Mouse (Mus musculus): ENCODE measurements at regions not wholly inside any gene's neighbourhood (a gene's known extent, or its start where the extent isn't known, plus 50 kb on each side); places are given as distances from the start of the nearest gene placed in this dataset.

DNA sequence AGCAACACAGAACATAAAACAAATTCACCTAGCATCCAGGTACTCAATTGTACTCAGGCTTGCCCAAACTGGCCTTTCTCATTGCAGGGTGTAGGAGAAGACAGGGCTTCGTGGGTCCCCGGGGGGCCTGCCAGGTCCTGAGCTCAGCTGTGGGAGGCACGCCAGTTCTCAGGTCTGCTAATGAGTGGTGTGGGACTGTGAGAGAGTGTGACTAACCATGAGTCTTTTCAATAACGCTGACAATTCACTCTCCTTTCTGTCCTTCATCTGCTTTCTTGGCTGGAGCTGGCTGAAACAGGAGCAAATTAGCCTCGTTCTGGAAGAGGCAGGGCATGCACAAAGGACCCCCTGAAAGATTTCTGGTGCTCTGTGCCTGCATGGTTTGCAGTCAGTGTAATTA is 250.2 kb downstream of the Cog6 start:
- Histone ChIP-seq H3K36me3 (replicated peaks) (no peaks in the 10 kb centered on the region), H3K4me3 (no peak overlapping the region), H3K4me2 (no peak overlapping the region), H3K4me1 (no peaks in the 10 kb centered on the region), H3K27me3 (replicated peaks) (no peaks in the 10 kb centered on the region), H3K27ac (no peak overlapping the region), H3K9ac (no peak overlapping the region), H3K9me3 (no peaks in the 10 kb centered on the region)
- WGBS, result 67% methylated on average over 5 of the region's 5 CpGs
- ATAC-seq (replicated peaks), result no peak

DNA sequence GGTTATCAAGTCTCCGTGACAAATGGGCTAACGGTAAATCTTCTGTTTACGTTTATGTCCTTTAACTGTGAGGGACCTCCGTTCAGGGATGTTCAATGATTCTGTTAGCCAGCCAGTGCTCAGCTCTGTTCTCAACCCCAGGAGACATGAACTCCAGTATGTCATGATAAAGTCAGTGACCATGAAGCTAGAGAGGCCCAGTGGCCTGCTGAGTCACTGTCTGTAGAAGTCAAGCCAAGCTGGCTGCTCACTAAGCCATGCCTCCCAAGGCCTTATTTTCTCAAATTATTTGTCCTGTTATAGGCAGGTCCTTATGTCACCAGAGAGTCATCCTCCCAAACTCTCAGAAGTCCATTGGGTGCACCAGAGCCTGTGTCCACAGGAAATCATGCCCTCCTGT is 252.9 kb downstream of the Cog6 start:
- no peak for ATAC-seq (replicated peaks)
- no peak overlapping the region for H3K4me2 ChIP-seq
- H3K27me3 ChIP-seq (replicated peaks), result no peaks in the 10 kb centered on the region
- no peak overlapping the region for H3K4me3 ChIP-seq
- H3K27ac ChIP-seq, result no peak overlapping the region
- no peak overlapping the region for H3K9ac ChIP-seq
- H3K9me3 ChIP-seq, result no peaks in the 10 kb centered on the region
- H3K4me1 ChIP-seq, result no peaks in the 10 kb centered on the region
- 78% methylated on average over 4 of the region's 4 CpGs for WGBS
- H3K36me3 ChIP-seq (replicated peaks), result no peaks in the 10 kb centered on the region

DNA sequence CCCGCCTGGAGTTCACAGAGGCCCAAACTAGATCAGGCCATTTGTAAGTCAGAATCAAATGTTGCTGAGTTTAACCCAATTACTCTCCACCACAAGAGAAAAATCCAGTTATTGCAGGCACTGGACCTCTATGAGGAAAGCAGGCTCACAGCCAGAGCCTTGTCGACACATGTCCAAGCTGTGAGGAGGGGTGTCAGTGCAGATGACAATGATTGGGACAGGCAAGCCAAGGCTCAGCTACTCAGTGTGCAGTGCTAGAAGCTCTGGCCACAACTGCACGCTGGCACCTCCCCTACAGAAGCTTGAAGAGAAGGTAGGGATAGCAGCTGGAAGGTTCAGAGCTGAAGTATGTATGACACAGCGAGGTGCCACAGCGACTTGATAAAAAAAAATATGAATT is 253.4 kb downstream of the Cog6 start:
- Histone ChIP-seq H3K27me3 (replicated peaks) (no peaks in the 10 kb centered on the region), H3K4me3 (no peak overlapping the region), H3K9me3 (no peaks in the 10 kb centered on the region), H3K36me3 (replicated peaks) (no peaks in the 10 kb centered on the region), H3K9ac (no peak overlapping the region), H3K4me1 (no peaks in the 10 kb centered on the region), H3K27ac (no peak overlapping the region), H3K4me2 (no peak overlapping the region)
- 81% methylated on average over 5 of the region's 5 CpGs for WGBS
- ATAC-seq (replicated peaks), result no peak

DNA sequence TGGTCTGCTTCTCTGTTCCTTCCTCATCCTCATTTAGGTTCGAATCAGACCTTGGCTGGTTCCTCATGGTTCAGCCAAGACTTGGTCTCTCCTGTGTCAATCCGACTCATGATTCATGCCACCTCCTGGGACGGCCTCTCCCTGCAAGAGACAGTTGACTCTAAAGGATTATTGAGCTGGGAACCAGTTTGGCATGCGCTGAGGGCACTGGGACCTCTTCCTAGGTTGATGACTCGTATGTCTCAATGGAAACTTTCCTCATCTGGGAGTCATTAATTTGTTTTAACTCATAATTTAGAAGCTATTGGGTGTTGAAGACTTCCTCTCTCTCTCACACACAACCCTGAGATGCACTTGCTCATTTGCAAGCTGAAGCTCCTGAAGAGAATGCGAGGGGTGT is 254.5 kb downstream of the Cog6 start:
- 90% methylated on average over 6 of the region's 6 CpGs for WGBS
- H3K4me2 ChIP-seq, result no peak overlapping the region
- no peaks in the 10 kb centered on the region for H3K36me3 ChIP-seq (replicated peaks)
- H3K27ac ChIP-seq, result no peak overlapping the region
- no peaks in the 10 kb centered on the region for H3K9me3 ChIP-seq
- no peaks in the 10 kb centered on the region for H3K27me3 ChIP-seq (replicated peaks)
- ATAC-seq (replicated peaks), result no peak
- H3K4me1 ChIP-seq, result no peaks in the 10 kb centered on the region
- no peak overlapping the region for H3K4me3 ChIP-seq
- no peak overlapping the region for H3K9ac ChIP-seq

DNA sequence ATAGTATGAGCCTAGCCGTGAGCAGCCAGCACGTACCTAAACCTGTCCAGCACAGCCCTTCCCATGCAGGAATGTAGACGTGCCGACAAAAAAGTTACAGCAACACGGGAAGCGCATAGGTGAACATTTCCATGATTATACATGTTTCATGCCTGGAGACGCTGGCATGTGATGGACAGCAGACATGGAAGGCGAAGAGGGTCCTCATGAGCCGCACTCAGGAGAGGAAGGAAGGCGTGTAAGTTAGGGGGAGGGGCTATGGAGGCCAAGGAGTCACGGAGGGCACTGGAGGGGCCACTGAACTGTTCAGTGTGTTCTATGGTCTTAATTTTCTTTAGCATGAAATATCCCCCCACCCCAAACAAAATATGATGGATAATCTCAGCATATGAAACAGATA is 257.2 kb downstream of the Cog6 start:
- no peak for ATAC-seq (replicated peaks)
- no peak overlapping the region for H3K4me2 ChIP-seq
- H3K27me3 ChIP-seq (replicated peaks), result no peaks in the 10 kb centered on the region
- WGBS, result 94% methylated on average over 11 of the region's 11 CpGs
- H3K9ac ChIP-seq, result no peak overlapping the region
- H3K36me3 ChIP-seq (replicated peaks), result no peaks in the 10 kb centered on the region
- H3K4me1 ChIP-seq, result no peaks in the 10 kb centered on the region
- no peak overlapping the region for H3K4me3 ChIP-seq
- no peaks in the 10 kb centered on the region for H3K9me3 ChIP-seq
- no peak overlapping the region for H3K27ac ChIP-seq

DNA sequence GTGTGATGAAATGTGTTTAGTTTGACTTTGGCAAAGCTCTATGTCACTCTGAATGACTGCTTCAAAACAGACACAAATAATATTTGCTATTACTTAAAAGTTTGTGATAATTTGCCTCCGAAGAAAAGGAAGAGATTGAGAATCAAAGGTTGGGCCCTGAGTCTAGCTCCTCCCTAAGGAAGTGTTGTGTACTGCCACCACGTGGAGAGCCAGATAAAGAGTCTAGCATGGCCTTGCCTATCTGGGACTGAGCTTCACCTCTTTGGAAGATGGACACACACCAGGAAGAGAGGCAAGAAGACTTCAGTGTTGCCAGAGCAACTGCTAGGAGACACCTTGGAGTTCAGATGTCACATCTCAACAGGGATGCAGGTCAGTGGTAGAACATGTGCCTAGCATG is 258.5 kb downstream of the Cog6 start:
- ATAC-seq (replicated peaks), result no peak
- no peak overlapping the region for H3K4me2 ChIP-seq
- H3K36me3 ChIP-seq (replicated peaks), result no peaks in the 10 kb centered on the region
- H3K9ac ChIP-seq, result no peak overlapping the region
- H3K27me3 ChIP-seq (replicated peaks), result no peaks in the 10 kb centered on the region
- H3K4me1 ChIP-seq, result no peaks in the 10 kb centered on the region
- H3K27ac ChIP-seq, result no peak overlapping the region
- no peaks in the 10 kb centered on the region for H3K9me3 ChIP-seq
- no peak overlapping the region for H3K4me3 ChIP-seq
- 30% methylated on average over 2 of the region's 2 CpGs for WGBS

DNA sequence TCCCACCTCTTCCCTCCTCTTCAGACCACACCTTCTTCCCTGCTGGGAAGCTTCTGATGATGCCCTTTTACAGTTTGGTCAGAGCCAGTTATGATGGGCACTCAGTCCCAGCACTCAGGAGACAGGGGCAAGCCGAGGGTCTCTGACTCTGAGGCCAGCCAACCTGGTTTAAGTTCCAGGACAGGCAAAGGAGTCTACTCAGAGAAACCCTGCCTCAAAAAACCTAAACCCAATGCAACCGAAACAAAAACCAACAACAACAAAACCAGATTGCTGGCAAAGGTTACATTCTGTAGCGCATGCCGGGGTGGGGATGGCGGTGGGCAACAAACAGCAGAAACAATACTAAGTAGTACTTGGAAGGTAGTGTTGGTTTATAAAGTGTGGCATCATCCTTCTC is 260.2 kb downstream of the Cog6 start:
- no peak for ATAC-seq (replicated peaks)

DNA sequence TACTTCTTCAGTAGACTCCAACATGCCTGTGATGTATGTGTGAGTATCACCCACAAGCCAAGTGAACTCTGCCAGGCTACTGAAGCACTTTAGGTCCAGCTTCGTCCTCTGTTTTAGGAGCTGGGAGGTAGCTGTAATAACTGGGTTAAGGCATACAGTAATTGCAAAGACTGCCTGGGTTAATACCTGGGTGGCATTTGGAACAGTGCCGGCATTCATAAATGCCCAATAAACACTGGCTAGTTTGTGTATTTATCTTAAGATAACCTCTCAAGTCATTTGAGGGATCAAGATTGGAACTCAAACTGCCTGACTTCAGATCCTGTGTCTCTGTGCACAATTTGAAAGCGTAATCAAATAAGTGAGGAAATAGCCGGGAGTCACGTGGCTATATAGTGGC is 261.0 kb downstream of the Cog6 start:
- WGBS, result 86% methylated on average over 5 of the region's 5 CpGs
- Histone ChIP-seq H3K4me3 (no peak overlapping the region), H3K9ac (no peak overlapping the region), H3K27me3 (replicated peaks) (no peaks in the 10 kb centered on the region), H3K4me2 (no peak overlapping the region), H3K27ac (no peak overlapping the region), H3K9me3 (no peaks in the 10 kb centered on the region), H3K4me1 (no peaks in the 10 kb centered on the region), H3K36me3 (replicated peaks) (no peaks in the 10 kb centered on the region)
- no peak for ATAC-seq (replicated peaks)

More for the DNA sequence above, 260.2 kb downstream of the Cog6 start:
- H3K4me1 ChIP-seq, result no peaks in the 10 kb centered on the region
- no peak overlapping the region for H3K9ac ChIP-seq
- no peaks in the 10 kb centered on the region for H3K9me3 ChIP-seq
- H3K4me3 ChIP-seq, result no peak overlapping the region
- WGBS, result 97% methylated on average over 5 of the region's 5 CpGs
- H3K27ac ChIP-seq, result no peak overlapping the region
- H3K36me3 ChIP-seq (replicated peaks), result no peaks in the 10 kb centered on the region
- H3K4me2 ChIP-seq, result no peak overlapping the region
- no peaks in the 10 kb centered on the region for H3K27me3 ChIP-seq (replicated peaks)

DNA sequence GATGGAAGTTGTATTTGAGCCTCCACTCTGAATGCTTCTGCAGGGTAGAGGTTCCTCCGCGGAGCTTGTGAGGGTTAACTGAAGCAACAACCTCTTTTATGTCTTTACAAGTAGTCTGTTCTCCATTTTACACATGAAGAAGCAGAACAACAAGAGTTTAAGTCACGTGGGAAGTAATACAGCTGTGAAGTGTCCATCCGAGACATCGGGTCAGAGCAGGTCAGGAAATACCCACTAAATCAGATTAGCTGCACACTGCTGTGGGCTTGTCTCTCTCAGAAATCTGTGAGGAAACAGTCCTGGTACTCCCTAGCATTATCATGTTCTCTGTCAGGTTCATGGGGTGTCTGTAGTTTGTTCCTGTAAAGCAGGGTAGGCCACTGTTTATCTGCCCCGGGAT is 262.1 kb downstream of the Cog6 start:
- ATAC-seq (replicated peaks), result no peak

DNA sequence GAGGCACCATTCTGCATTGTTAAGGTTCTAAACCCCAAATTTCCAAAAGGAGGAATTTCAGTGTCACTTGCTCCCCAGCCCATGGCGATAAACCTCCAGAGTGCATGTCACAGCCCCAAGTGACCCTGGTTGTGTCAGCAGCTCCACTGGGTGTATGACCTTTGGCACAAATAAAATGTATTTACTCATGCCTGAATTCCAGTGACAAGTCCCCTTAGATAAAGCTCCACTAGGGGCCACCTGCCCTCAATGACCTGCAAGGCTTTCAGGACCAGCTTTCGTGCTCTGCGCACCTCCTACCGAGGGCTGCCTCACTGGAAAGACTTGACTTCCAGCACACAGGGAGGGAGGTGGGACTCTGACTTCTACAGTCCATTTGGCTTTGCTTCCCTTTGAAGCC is 262.6 kb downstream of the Cog6 start:
- no peaks in the 10 kb centered on the region for H3K27me3 ChIP-seq (replicated peaks)
- H3K9ac ChIP-seq, result no peak overlapping the region
- no peak for ATAC-seq (replicated peaks)
- H3K36me3 ChIP-seq (replicated peaks), result no peaks in the 10 kb centered on the region
- no peaks in the 10 kb centered on the region for H3K9me3 ChIP-seq
- no peak overlapping the region for H3K4me2 ChIP-seq
- 47% methylated on average over 4 of the region's 4 CpGs for WGBS
- H3K4me3 ChIP-seq, result no peak overlapping the region
- no peak overlapping the region for H3K27ac ChIP-seq
- H3K4me1 ChIP-seq, result no peaks in the 10 kb centered on the region

More for the DNA sequence above, 262.1 kb downstream of the Cog6 start:
- no peaks in the 10 kb centered on the region for H3K36me3 ChIP-seq (replicated peaks)
- WGBS, result 34% methylated on average over 6 of the region's 6 CpGs
- no peak overlapping the region for H3K9ac ChIP-seq
- no peaks in the 10 kb centered on the region for H3K4me1 ChIP-seq
- H3K4me2 ChIP-seq, result no peak overlapping the region
- H3K4me3 ChIP-seq, result no peak overlapping the region
- no peaks in the 10 kb centered on the region for H3K9me3 ChIP-seq
- no peaks in the 10 kb centered on the region for H3K27me3 ChIP-seq (replicated peaks)
- no peak overlapping the region for H3K27ac ChIP-seq

DNA sequence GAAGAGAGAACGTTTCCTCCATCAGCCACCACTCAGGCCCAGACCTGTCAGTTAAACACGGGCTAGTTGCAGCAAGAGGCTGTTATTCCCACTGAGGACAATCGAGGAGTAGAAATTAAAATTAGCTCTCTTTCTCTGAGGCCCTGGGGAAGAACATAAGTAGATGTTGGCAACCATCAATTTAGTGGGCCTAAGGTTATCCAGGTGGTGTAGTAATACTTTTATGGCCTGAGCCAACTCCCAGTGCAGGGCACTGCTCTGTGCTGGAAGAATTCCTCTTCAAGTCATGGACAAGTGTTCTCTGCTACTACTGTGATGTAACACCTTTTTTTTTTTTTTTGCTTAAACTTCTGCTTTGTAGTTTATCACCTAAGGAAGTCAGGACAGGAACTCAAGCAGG is 270.1 kb downstream of the Cog6 start:
- Histone ChIP-seq H3K9ac (no peak overlapping the region), H3K4me2 (no peak overlapping the region), H3K27me3 (replicated peaks) (no peaks in the 10 kb centered on the region), H3K9me3 (no peaks in the 10 kb centered on the region), H3K36me3 (replicated peaks) (no peaks in the 10 kb centered on the region), H3K27ac (no peak overlapping the region), H3K4me3 (no peak overlapping the region), H3K4me1 (0 out of 2 replicates have a peak, but pooled peaks cover 3% of the 10 kb centered on the region)
- no peak for ATAC-seq (replicated peaks)
- WGBS, result 62% methylated on average over 3 of the region's 3 CpGs

DNA sequence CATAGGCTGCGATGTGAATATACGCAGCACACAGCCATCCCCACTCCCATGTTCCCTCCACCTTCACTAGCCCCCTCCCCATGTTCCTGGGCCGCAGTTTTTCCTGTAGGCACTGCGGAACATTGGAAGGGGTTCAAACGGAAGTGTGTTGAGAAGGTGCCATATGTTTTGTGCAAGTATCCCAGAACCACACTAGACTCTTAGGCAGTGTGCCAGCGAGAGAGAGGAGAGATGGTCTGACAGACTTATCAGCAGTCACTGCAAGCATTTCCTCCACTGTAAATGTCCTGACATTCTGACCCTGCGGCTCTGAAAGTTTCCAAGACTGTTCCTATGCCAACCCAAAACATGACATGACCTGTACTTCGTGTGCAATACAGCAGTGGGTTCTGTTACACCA is 272.7 kb downstream of the Cog6 start:
- no peak overlapping the region for H3K4me3 ChIP-seq
- no peaks in the 10 kb centered on the region for H3K36me3 ChIP-seq (replicated peaks)
- no peak overlapping the region for H3K27ac ChIP-seq
- no peak for ATAC-seq (replicated peaks)
- H3K4me1 ChIP-seq, result 0 out of 2 replicates have a peak, but pooled peaks cover 5% of the 10 kb centered on the region
- H3K4me2 ChIP-seq, result no peak overlapping the region
- H3K27me3 ChIP-seq (replicated peaks), result no peaks in the 10 kb centered on the region
- no peaks in the 10 kb centered on the region for H3K9me3 ChIP-seq
- no peak overlapping the region for H3K9ac ChIP-seq
- 82% methylated on average over 8 of the region's 8 CpGs for WGBS

DNA sequence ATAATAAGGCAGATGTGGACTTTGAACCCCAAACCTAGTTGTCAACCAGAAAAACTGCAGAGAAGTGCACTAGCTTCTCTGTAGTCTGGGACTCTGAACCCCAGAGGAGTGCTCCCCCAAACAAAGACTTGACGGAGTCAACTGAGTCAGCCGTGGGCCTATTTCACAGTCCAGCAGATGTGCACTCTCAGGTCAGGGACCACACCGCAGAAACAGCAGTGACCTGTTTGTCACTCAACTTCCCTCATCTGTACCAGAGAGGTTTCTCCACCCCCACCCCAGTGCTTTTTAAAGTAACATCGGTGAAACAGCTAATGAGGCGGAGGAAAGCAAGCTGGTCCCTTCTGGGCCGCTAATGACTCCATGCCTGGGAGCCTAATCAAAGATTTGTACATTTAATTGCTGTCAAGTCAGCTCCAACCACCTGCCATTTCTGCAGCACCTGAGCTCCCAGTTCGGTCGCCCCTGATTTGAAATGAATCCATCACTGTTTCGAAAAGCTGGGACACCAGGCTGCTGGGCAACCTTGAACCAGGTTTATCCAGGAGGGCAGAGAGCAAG is 276.5 kb downstream of the Cog6 start:
- Histone ChIP-seq H3K36me3 (replicated peaks) (no peaks in the 10 kb centered on the region), H3K9ac (no peak overlapping the region), H3K4me2 (no peak overlapping the region), H3K4me3 (no peak overlapping the region), H3K27me3 (replicated peaks) (no peaks in the 10 kb centered on the region), H3K27ac (no peak overlapping the region), H3K4me1 (0 out of 2 replicates have a peak, but pooled peaks cover 5% of the 10 kb centered on the region), H3K9me3 (no peaks in the 10 kb centered on the region)
- 52% methylated on average over 9 of the region's 9 CpGs for WGBS
- ATAC-seq (replicated peaks), result no peak; the same call in 1 of the 2 replicates

Measured in midbrain, embryonic 15.5 days (tissue).